Mouse (Mus musculus): Measurements from ENCODE around the gene Bpifa6. TPM values are rescaled to one million over a fixed set of nuclear protein-coding genes. Genes with fewer than 3 reads are reported as not detected.
"Not testable (repeated sequence)": the region's sequence is repeated elsewhere in the genome, so short reads cannot be mapped to it uniquely, and the experiment has no call there.

Bpifa6 gene
- total and polyA plus RNA-seq, 2 experiments: not detected

- WGBS: 96% methylated on average over 4 of the region's 4 CpGs
- Histone ChIP-seq H3K79me2 (ENCODE audit: control insufficient read depth, insufficient read depth, low read length) (no peaks in the 10 kb centered on the region), H3K4me3 (ENCODE audit: insufficient read depth, low read depth, low read length) (no peak overlapping the region), H3K27ac (replicated peaks; ENCODE audit: insufficient read depth, low read depth, low read length) (no peak overlapping the region), H3K36me3 (ENCODE audit: control insufficient read depth, insufficient read depth, low read length) (no peaks in the 10 kb centered on the region), H3K9ac (ENCODE audit: low read depth, low read length) (no peak overlapping the region), H3K27me3 (ENCODE audit: control insufficient read depth, insufficient read depth, low read length) (no peaks in the 10 kb centered on the region), H3K4me1 (ENCODE audit: control insufficient read depth, insufficient read depth, low read length) (no peaks in the 10 kb centered on the region)
- TF ChIP-seq POLR2A (IDR thresholded peaks at IDR 0.05; ENCODE audit: extremely low read depth, insufficient read depth, low read length) (no peak), CTCF (IDR thresholded peaks at IDR 0.05; ENCODE audit: low read depth, low read length) (no peak)
- no peak for DNase-seq (ENCODE audit: extremely low read depth, low read depth, low spot score)
Observed at GRCm38 (mm10) chr2:154005734-154006133, 31.0 kb downstream of the Bpifa6 start.

GRCm38 (mm10) chr2:154006331-154006730 lies 31.6 kb downstream of the Bpifa6 start:
- Histone ChIP-seq H3K9ac (ENCODE audit: low read depth, low read length) (no peak overlapping the region), H3K27me3 (ENCODE audit: control insufficient read depth, insufficient read depth, low read length) (no peaks in the 10 kb centered on the region), H3K4me3 (ENCODE audit: insufficient read depth, low read depth, low read length) (no peak overlapping the region), H3K36me3 (ENCODE audit: control insufficient read depth, insufficient read depth, low read length) (no peaks in the 10 kb centered on the region), H3K27ac (replicated peaks; ENCODE audit: insufficient read depth, low read depth, low read length) (no peak overlapping the region), H3K79me2 (ENCODE audit: control insufficient read depth, insufficient read depth, low read length) (no peaks in the 10 kb centered on the region), H3K4me1 (ENCODE audit: control insufficient read depth, insufficient read depth, low read length) (no peaks in the 10 kb centered on the region)
- no peak for TF ChIP-seq CTCF (IDR thresholded peaks at IDR 0.05; ENCODE audit: low read depth, low read length)
- no peak for TF ChIP-seq POLR2A (IDR thresholded peaks at IDR 0.05; ENCODE audit: extremely low read depth, insufficient read depth, low read length)
- WGBS: 82% methylated on average over 2 of the region's 2 CpGs
- DNase-seq (ENCODE audit: extremely low read depth, low read depth, low spot score): no peak

GRCm38 (mm10) chr2:154007381-154007780 lies 32.6 kb downstream of the Bpifa6 start:
- Histone ChIP-seq H3K9ac (ENCODE audit: low read depth, low read length) (no peak overlapping the region), H3K4me1 (ENCODE audit: control insufficient read depth, insufficient read depth, low read length) (no peaks in the 10 kb centered on the region), H3K27me3 (ENCODE audit: control insufficient read depth, insufficient read depth, low read length) (no peaks in the 10 kb centered on the region), H3K4me3 (ENCODE audit: insufficient read depth, low read depth, low read length) (no peak overlapping the region), H3K36me3 (ENCODE audit: control insufficient read depth, insufficient read depth, low read length) (no peaks in the 10 kb centered on the region), H3K27ac (replicated peaks; ENCODE audit: insufficient read depth, low read depth, low read length) (no peak overlapping the region), H3K79me2 (ENCODE audit: control insufficient read depth, insufficient read depth, low read length) (no peaks in the 10 kb centered on the region)
- WGBS: 59% methylated on average over 1 of the region's 1 CpGs
- TF ChIP-seq POLR2A (IDR thresholded peaks at IDR 0.05; ENCODE audit: extremely low read depth, insufficient read depth, low read length): no peak
- TF ChIP-seq CTCF (IDR thresholded peaks at IDR 0.05; ENCODE audit: low read depth, low read length): no peak
- DNase-seq (ENCODE audit: extremely low read depth, low read depth, low spot score): no peak

GRCm38 (mm10) chr2:154007965-154008364 lies 33.2 kb downstream of the Bpifa6 start, which contains the start of gene Bpifa2:
Gene Bpifa2, plus strand, starts transcription at chr2:154008265.
- Histone ChIP-seq H3K36me3 (ENCODE audit: control insufficient read depth, insufficient read depth, low read length) (no peaks in the 10 kb centered on the region), H3K9ac (ENCODE audit: low read depth, low read length) (no peak within 1 kb of the TSS), H3K4me3 (ENCODE audit: insufficient read depth, low read depth, low read length) (no peak within 1 kb of the TSS), H3K79me2 (ENCODE audit: control insufficient read depth, insufficient read depth, low read length) (no peaks in the 10 kb centered on the region), H3K27me3 (ENCODE audit: control insufficient read depth, insufficient read depth, low read length) (no peaks in the 10 kb centered on the region), H3K4me1 (ENCODE audit: control insufficient read depth, insufficient read depth, low read length) (no peaks in the 10 kb centered on the region), H3K27ac (replicated peaks; ENCODE audit: insufficient read depth, low read depth, low read length) (no peak within 1 kb of the TSS)
- 80% methylated on average over 3 of the region's 3 CpGs for WGBS
- TF ChIP-seq CTCF (IDR thresholded peaks at IDR 0.05; ENCODE audit: low read depth, low read length) (no peak), POLR2A (IDR thresholded peaks at IDR 0.05; ENCODE audit: extremely low read depth, insufficient read depth, low read length) (no peak)
- no peak for DNase-seq (ENCODE audit: extremely low read depth, low read depth, low spot score)

- H3K27ac ChIP-seq (replicated peaks; ENCODE audit: insufficient read depth, low read depth, low read length): no peak overlapping the region
- whole genome bisulfite sequencing: 20% methylated on average over 1 of the region's 1 CpGs
- H3K4me3 ChIP-seq (ENCODE audit: insufficient read depth, low read depth, low read length): no peak overlapping the region
- H3K9ac ChIP-seq (ENCODE audit: low read depth, low read length): no peak overlapping the region
- no peak for TF ChIP-seq CTCF (IDR thresholded peaks at IDR 0.05; ENCODE audit: low read depth, low read length)
- TF ChIP-seq POLR2A (IDR thresholded peaks at IDR 0.05; ENCODE audit: extremely low read depth, insufficient read depth, low read length): no peak
- peak; percentile 74 for DNase-seq (ENCODE audit: extremely low read depth, low read depth, low spot score)
- no peaks in the 10 kb centered on the region for H3K27me3 ChIP-seq (ENCODE audit: control insufficient read depth, insufficient read depth, low read length)
- no peaks in the 10 kb centered on the region for H3K36me3 ChIP-seq (ENCODE audit: control insufficient read depth, insufficient read depth, low read length)
- no peaks in the 10 kb centered on the region for H3K79me2 ChIP-seq (ENCODE audit: control insufficient read depth, insufficient read depth, low read length)
- no peaks in the 10 kb centered on the region for H3K4me1 ChIP-seq (ENCODE audit: control insufficient read depth, insufficient read depth, low read length)
Observed at GRCm38 (mm10) chr2:154017990-154018389, 43.2 kb downstream of the Bpifa6 start.

- H3K9ac ChIP-seq (ENCODE audit: low read depth, low read length); H3K4me1 ChIP-seq (ENCODE audit: control insufficient read depth, insufficient read depth, low read length); H3K79me2 ChIP-seq (ENCODE audit: control insufficient read depth, insufficient read depth, low read length); H3K27me3 ChIP-seq (ENCODE audit: control insufficient read depth, insufficient read depth, low read length); H3K4me3 ChIP-seq (ENCODE audit: insufficient read depth, low read depth, low read length); H3K36me3 ChIP-seq (ENCODE audit: control insufficient read depth, insufficient read depth, low read length); DNase-seq (ENCODE audit: extremely low read depth, low read depth, low spot score); H3K27ac ChIP-seq (replicated peaks; ENCODE audit: insufficient read depth, low read depth, low read length): not testable (repeated sequence)
- 85% methylated on average over 4 of the region's 4 CpGs for WGBS
Observed at GRCm38 (mm10) chr2:154024676-154025075, 49.9 kb downstream of the Bpifa6 start.
